Mouse (Mus musculus) lung, postnatal 4 days (tissue): ENCODE measurements around the gene Ube4a.
"Not testable (repeated sequence)": the region's sequence is repeated elsewhere in the genome, so short reads cannot be mapped to it uniquely, and the experiment has no call there.

Source experiments
- DNase-seq, 2 experiments: peaks; one replicate each; pipeline ENCODE4 v3.0.0; 2021

The Ube4a gene

DNA sequence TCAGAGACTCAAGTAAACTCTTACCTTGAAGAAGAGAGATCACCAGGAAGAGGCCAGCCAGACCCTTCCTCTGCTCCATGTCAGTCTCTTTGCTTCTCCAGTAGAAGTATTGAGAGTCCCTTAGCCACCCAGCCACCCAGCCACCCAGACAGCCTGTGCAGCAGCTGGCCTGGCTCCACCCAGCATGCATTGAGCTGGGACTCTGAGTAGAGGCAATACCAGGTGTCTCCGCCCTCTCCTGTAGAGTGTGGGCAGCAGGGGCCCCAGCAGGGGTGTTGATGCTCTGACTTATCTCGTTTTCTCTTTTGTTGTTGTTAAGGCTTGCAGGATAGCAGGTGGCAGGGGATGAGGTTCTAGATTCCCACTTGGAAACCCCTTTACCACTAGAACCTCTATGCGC lies 14.8 kb upstream of the Ube4a start, which contains the start of gene Cd3g:
Gene Cd3g, minus strand, starts transcription at position 190 of the 400 bp plus-strand sequence.
- DNase-seq, result peak; percentile 28 to 33

DNA sequence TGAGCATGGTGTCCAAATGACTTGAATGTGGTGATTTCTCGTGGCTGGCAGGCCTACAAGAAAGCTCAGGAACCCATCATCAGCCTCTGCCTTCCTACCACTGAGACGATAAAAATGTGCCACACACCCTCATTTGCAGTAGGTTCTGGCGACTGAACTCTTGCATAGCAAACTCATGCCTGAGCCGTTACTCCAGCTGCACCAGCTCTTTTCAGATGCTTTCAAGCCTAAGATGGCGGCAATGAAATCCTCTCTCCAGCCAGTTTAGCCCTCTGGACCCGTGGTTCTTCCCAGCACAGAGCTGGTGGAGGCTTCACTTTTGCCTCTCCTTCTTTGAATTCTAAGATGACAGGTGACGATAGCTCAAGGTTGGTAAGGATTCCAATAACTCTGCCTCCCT lies 14.4 kb upstream of the Ube4a start:
- no peak for DNase-seq

DNA sequence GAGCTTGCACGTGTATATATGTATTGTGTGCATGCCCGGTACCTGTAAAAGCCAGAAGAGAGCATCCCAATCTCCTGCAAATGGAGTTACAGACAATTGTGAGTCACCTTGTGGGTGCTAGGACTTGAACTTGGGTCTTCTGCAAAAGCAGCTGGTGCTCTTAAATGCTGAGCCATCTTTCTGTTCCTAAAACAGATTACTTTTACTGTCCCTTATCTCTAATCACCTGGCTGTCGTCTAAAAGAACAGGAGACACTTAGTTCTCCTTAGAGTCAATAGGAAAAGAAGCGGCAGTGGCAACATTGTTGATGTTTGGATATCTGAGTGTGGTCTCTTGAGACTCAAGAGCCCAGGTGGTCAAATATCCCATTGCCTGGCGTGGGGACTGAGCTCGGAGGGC lies 12.4 kb upstream of the Ube4a start:
- no peak for DNase-seq

DNA sequence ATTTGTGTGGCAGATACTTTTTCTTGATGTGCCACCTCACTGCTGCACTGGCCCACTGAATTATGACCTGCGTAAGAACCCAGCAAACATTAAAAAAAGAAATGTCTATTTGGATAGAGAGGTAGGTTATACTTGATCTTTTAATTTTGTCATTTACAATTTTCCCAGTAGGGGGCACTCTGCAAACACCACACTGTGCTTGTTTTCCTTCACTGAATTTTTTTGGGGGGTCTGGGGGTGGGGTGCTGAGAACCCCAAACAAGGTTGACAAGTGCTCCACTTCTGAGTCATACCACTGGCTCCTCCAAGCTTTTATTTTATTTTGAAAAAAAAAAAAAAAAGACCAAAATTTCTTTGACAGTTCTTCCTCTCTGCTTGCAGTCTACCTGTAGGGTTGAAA lies 4.0 kb upstream of the Ube4a start:
- DNase-seq, result no peak

DNA sequence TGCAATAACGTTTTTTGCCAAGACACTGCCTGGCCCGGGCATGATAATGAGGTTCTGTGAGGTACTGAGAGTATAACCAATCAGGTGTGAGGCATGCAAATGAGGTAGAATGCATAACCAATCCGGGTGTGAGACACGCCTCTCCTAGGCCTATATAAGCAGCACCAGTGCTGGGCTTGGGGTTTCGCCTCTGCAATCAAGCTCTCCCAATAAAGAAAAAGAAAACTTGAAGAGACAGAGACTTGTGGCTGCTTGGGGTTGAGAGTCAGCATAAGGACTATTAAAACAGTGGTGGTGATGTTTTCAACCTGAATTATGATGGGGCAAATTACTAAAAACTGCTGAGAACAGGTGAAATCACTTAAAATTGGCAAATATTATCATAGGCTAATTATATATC lies 2.4 kb upstream of the Ube4a start:
- DNase-seq, result not testable (repeated sequence)

DNA sequence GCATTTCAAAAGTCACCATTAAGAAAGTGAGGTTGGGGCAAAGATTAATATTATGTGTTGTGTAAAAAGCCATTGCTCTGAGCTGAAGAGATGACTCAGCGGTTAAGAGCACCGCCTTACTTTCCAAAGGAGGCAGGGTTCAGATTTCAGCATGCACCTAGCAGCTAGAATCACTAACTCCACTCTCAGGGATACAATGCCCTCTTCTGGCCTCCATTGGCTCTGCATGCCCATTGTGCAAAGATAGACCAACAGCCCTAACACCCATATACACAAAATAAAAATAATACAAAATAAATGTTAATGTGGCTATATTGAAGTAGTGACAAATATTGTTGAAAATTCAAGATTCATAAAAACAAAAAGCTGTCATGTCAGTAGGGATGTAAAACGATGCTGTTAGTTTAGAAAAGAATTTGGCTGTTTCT lies 1.4 kb upstream of the Ube4a start:
- peak; percentile 63 to 82 for DNase-seq

DNA sequence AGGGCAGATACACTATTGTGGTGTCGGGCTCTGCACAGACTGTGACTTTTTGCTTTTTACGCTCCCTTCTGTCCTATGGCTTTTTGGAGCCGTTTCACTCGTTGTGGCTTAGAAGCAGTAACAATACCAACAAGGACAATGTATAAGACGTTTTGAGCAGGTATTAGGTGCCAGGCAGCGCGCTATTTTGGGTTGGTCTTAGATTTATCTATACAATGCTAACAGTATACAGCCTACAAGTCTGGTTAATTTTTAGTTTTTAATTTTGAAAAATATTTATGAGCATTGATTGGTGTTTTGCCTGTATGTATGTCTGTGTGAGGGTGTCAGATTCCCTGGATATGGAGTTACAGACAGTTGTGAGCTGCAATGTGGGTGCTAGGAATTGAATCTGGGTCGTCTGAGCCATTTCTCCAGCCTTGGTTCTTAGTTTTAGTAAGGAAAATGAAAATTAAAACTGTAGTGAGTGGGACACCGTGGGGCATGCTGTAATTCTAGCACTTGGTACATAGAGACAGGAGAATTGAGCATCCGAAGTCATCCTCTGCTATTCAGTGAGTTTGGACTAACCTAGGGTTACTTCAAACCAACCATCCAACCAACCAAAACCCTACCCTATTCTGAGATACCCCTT lies 550 bp upstream of the Ube4a start:
- DNase-seq, result no peak

DNA sequence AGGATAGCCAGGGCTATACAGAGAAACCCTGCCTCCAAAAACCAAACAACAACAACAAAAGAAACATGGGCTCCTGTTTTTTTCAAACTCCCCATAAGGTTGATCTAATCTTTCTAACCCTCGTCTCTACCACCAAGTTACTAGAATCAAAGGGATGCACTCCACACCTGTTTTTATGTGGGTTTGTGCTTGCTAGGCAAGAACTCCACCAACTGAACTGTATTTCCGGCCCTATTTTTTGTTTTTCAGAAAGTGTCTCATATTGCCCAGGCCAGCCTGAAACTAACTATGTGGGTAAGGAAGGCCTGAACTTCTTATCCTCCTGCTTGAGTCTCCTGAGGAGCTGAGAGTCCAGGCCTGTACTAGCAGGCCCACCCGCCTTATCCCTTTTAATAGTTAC lies 11.0 kb downstream of the Ube4a start:
- no peak for DNase-seq

DNA sequence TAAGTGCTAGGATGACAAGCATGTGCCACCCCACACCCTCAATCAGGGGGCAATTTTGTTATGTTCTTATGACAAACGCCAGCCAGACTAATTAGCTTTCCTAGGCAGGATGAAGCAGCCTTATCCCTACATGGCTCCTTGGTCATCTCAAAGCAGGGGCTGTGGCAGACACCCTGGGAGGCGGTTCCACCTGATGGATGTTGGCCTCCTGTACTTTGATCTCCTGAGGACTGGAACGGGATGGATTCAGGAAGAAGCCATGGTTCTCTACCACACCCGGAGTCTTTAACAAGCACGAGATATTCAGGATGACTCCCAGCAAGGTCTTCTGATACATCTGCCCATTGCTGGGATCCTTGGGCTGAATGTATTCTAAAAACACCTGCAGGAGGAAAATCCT lies 17.6 kb downstream of the Ube4a start:
- no peak for DNase-seq

DNA sequence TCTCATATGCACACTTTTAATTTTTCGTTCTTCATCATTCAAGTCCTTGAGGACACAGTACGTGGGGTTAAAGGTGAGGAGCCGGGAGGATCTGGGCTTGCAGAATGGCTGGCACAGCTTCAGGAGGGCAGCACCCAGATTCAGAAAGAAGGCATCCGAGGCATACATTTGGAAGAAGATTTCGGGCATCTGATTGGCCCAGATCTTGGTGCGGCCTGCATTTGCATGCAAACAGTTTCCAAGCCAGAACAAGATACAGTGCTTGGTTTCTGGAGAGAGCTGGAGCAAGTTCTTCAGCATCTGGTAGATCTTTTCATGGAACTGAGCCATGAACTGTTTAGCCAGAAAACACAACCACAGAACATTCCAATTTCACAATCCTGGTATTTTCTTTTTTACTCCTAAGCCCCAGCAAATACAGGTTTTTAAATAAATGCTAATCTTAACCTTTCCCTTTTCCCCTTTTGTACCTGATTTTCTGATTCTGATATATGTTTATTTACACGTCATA lies 19.2 kb downstream of the Ube4a start:
- no peak for DNase-seq

DNA sequence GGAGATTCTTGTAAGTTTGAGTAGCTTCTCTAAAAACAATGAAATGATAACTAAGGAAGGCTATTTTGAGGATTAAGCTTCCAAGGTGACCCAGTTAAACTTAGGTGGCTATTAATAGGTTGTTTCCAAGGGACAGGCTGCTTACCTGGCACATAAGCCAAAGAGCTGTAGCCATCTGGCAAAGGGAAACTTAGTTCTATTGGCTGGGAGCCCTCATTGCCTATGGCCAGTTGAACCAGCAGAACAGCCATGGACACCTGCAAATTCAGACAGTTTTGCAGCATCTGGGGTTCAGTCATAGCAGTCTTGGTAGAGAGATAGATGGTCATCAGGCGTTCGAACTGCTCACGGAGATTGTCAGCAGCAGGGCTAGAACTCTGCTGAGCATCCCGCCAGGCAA lies 23.0 kb downstream of the Ube4a start:
- no peak for DNase-seq

DNA sequence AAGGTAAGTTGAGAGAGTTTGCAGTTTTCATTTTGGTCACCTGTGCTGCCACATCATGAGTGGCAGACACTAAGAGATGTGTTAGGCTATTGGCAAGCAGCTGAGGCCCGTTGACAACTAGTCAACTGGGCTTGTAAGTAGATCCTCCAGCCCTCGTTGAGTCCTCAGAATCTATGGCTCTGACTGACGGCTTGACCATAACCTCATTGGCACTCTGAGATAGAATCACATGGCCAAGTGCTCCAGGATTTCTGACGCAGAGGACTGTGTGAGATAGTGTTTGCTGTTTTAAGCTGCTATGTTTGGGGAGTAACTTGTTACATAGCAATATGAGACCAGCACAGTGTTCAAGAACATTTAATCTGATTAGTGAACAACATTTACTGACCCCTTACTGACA lies 23.6 kb downstream of the Ube4a start:
- DNase-seq, result no peak

DNA sequence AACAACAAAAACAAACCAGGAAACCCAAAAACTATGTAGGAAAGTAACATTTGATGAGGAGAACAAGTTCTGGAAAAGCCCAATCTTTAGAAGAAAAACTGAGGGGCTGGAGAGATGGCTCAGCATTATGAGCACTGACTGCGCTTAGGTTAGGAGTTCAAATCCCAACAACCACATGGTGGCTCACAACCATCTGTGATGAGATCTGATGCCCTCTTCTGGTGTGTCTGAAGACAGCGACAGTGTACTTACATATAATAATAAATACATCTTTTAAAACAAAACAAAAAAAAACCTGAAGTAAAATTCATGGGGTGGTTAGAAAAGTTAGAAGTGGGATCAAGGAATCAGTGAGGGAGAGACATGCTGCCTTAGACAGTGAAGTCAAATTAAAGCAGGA lies 43.9 kb downstream of the Ube4a start:
- no peak for DNase-seq

DNA sequence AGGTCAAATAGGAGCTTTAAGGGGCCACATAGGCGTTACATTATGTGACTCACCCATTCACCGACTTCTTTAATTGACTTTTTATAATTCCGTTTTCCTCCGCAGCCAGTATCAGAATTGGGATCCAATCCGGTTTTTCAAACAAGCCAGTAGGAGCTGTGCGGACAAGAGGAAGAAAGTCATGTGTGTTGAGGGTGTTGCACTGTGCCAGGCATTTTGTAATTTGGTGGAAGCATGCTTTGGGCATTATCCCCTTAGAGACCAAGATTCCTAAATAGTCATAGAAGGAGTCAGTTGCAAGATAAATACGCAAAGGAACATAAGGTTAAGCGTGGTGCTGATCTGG lies 44.3 kb downstream of the Ube4a start:
- DNase-seq, result peak in 1 of 2 experiments; percentile 59

DNA sequence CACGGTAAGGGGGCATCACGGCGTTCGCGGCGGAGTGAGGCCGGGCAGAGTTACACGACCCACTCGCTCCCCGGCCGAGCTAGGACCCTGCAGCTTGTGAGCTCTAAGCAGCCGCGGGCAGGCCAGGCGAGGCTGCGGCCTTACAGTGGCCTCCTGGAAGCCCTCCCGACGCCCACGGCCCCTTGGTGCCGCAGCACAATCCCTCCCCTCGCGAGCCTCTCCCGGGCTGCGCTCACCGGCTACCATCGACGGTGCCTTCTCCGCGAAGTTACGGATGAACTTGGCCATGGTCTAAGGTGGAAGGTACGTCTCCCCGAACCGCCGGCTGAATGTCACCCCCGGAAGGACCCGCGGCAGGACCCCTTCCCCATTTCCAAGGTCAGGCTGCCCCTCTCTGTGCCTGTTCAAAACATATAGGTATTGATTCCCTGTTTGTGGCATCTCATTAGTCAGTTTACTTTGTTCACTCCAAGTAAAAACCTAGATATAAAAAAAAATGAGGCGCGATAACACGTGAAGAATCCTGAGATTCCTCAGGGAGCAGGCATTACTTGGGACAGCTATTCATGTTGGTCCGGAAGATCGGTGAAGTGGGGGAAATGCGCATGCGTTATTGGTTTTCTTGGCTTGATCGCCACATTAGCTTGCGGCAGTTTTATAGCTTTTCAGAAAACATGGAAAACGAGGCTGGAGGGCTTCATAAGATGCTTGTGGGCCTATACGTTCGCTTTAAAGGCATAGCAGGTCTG lies 44.9 kb downstream of the Ube4a start, which contains the start of gene Atp5l:
Gene Atp5l, minus strand, starts transcription at position 369 of the 749 bp plus-strand sequence.
- peak; percentile 84 to 88 for DNase-seq

DNA sequence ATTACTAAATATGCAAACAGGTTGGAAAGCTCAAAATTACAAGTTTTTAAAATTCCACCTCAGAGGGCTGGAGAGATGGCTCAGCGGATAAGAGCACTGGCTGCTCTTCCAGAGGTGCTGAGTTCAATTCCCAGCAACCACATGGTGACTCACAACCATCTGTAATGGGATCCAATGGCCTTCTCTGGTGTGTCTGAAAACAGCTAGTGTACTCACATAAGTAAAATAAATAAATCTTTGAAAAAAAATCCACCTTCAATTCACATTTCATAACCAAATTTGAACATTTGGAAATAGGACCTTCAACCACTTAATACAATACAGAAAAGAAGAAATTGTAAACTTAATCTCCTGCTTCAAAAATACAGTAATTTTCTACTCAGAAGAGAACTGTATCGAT lies 45.8 kb downstream of the Ube4a start:
- DNase-seq, result no peak

DNA sequence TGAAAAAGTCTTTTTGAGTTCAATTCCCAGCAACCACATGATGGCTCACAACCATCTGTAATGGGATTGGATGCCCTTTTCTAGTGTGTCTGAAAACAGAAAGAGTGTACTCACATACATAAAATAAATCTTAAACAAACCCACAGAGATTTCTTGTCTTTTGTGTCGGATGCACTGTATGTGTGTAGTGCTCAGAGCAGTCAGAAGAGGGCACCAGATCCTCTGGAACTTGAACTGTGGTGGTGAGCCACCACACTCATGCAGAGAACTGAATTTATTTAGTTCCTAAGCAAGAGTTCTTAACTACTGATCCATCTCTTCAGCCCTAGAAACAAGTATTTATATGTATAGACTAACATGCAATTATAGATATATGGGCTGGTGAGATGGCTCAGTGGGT lies 49.2 kb downstream of the Ube4a start:
- DNase-seq, result peak in 1 of 2 experiments; percentile 58

DNA sequence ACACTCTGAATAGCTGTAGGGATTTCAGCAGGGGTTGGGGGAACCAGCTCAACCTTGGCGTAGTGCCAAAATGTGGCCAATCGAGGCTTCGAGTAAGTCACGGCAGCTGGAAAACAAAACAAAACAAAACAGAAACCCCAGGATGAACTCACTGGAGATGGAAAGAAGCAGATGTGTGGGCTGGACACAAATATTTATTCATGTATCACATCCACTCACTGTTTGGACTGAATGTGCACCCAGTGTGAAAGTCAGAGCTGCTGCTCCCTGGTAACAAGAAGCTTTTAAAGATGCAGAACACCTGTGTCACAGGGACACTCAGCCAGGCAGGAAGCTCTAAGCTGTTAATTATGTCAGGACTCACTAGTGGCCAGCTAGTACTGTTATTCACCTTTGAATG lies 50.7 kb downstream of the Ube4a start:
- DNase-seq, result no peak

DNA sequence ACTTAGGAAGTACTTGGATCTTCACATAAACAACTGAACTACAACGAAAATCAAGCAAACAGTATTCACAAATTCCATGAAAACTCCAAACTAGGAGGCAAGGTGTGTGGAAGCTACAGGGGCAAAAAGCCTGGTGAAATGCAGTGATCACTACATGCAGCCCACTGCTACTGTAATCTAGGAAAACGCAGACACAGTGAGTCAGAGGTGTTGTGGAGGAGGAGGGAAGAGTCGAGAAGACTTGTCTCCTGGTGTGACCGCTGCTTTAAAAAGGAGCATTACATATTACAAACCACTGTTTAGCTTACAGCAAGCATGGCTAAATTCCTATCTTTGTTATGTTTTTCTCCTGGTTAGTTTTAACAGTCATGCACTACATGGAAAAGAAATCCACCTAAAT lies 54.0 kb downstream of the Ube4a start:
- no peak for DNase-seq

DNA sequence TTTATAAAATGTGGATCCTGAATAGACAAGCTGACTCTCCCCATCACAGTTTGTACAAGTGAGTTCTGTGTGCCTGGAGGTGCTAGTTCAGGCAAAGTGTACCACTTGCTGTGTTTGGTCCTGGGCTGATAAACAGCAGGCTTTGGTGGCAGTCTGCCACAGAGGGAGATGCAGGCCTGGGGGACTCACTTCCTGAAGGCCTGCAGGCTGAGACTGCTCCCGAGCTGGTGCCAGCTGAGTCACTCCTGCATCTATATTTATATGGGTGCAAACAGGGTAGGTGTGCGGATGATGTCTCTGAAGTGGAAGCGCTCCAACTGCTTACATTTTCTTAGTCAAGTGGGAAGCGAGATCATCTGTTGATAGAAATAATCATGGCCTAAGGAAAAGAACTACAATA lies 59.8 kb downstream of the Ube4a start:
- peak in 1 of 2 experiments; percentile 42 for DNase-seq

DNA sequence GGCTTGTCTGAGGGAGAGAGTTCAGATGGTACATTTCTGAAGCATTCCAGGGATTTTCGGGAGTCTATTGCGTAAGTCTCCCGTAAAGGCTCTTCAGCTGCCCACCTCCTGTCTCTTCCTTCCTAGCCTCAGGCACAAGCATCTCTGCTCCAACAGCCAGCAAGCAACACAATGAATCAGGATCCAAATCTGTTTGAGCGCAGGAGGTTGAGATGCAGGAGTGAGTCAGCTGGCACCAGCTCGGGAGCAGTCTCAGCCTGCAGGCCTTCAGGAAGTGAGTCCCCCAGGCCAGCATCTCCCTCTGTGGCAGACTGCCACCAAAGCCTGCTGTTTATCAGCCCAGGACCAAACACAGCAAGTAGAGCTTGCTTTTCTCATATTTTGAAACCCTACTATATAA lies 60.4 kb downstream of the Ube4a start:
- peak; percentile 43 to 74 for DNase-seq

DNA sequence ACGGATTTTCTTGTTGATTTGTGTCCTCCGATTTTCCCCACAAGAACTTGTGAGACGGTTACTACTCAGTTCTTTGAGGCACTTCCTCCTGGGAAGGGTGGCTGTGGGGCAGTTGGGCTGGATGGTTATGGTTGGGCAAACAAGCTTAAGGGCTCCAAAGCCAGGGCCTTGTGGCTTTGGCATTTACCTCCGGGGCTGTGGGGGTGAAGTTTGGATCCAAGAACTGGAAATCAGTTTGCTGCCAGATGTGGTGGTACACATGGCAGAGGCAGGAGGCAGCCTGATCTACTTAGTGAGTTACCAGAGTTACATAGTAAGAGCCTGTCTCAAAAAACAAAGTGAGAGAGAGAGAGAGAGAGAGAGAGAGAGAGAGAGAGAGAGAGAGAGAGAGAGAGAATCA lies 61.5 kb downstream of the Ube4a start:
- DNase-seq, result no peak

DNA sequence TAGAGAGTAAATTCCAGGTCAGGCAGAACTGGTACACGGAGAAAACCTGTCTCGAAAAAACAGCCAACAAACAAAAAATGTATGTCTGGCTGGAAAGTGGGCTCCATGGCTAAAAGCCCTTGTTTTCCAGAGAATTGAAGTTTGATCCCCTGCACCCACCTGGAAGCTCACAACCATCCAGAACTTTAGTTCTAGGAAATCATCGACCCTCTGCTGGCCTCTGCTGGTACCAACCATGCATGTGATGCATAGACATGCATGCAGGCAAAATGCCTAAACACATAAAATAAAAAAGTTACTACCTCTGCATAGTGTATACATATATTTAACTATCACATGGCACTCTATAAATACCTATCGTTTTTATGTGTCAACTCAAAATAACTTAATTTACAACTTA lies 65.0 kb downstream of the Ube4a start:
- no peak for DNase-seq

DNA sequence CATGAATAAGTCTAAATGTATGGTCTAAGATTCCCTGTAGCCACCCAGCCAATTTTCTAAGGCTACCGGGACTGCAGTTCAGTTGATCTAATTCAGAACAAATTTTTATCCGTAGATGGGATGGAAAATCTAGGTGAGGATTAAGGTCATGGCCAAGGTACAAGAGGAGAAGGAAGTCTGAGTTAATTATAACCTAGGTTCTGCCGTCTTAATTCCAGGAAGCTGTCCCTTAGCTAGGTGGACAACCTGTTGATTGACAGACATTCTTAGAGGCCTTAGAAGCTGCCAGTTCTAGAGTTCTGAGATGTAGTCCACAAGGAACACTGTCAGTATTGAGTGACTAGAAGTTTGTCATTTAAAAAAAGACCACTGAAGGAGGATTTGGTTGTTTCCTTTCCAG lies 65.7 kb downstream of the Ube4a start:
- DNase-seq, result no peak

DNA sequence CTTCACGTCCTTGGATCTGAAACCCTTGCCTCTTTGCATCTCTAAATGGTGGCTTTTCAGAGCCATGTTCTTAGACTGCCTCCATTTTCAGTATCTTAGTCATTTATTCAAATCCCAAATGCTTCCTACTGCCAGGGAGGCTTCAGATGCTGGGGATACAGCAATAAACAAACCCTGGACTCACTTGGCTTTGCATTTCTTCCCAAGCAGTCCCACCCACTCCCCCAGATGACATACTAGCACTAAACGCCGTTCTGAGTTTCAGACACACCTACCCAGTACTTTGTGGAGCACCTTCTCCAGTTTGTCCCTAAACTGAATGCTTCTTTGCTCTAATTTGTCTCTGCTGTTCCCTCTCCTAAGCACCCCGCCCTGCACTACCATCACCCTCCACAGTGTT lies 68.4 kb downstream of the Ube4a start:
- no peak for DNase-seq
